7 mouse cellular contexts compared by ENCODE assay signal in genomic region chr5:124444661-124445561, GRCm38 (mm10). TPM values are rescaled to one million over a fixed set of nuclear protein-coding genes. Genes with fewer than 3 reads are reported as not detected.
A peak's percentile ranks its signal among the peaks of the same experiment; 100 is the strongest.
DNase-seq lines count a peak whose midpoint lies in the region; ATAC-seq lines count a peak whose summit lies in the region.

No protein-coding gene starts in this region.

- H3K27me3 ChIP-seq in forebrain, embryonic 14.5 days (replicated peaks; ENCODE audit: control insufficient read depth, insufficient read depth, low read length), result no peaks in the 10 kb centered on the region

- peak; percentile 87 for ATAC-seq in cerebellum, adult (ENCODE audit: insufficient number of reproducible peaks, low FRiP score, low TSS enrichment)
- ATAC-seq in forebrain, embryonic 14.5 days, result peak; percentile 94

- H3K27ac ChIP-seq in forebrain, embryonic 14.5 days (ENCODE audit: low read depth, low read length), result peak overlapping the region; percentile 77

- H3K9me3 ChIP-seq in forebrain, embryonic 14.5 days (replicated peaks; ENCODE audit: control insufficient read depth, low read length), result no peaks in the 10 kb centered on the region

- 4% methylated on average over 65 of the region's 66 CpGs for WGBS in forebrain, embryonic 14.5 days

- H3K9ac ChIP-seq in forebrain, embryonic 14.5 days (ENCODE audit: low read length), result peak overlapping the region; percentile 93

- peak; percentile 88 for DNase-seq in NIH3T3 (ENCODE audit: low read depth)
- DNase-seq in forebrain, embryonic 14.5 days (ENCODE audit: low spot score), result peak; percentile 88
- peak; percentile 76 for DNase-seq in heart, postnatal 4 days
- DNase-seq in layer of hippocampus, postnatal 10 days (ENCODE audit: low spot score in 2 of 2), result peak; percentile 56 to 79
- peak; percentile 80 to 90 for DNase-seq in lung, postnatal 4 days
- DNase-seq in right cerebral cortex, postnatal 25 days, result peak; percentile 83

- H3K36me3 ChIP-seq in forebrain, embryonic 14.5 days (ENCODE audit: control insufficient read depth, insufficient read depth, low read length), result peaks cover 32% of the 10 kb centered on the region

- peaks cover 20% of the 10 kb centered on the region for H3K4me1 ChIP-seq in forebrain, embryonic 14.5 days (ENCODE audit: control insufficient read depth, insufficient read depth, low read length)

- H3K4me2 ChIP-seq in forebrain, embryonic 14.5 days (ENCODE audit: low read length), result peak overlapping the region; percentile 75

- peak overlapping the region; percentile 79 for H3K4me3 ChIP-seq in forebrain, embryonic 14.5 days (ENCODE audit: low read depth, low read length)

RNA-seq across cellular contexts. Expression of gene Kmt5a, which starts 5.2 kb away (rescaled TPM):
- polyA plus RNA-seq in forebrain, embryonic 14.5 days (2014; fragmentation: Nextera tagmentation; extraction: Ambion mirVana), result 21.7 and 24.2 TPM in 2 replicates
- 100 to 1,000 TPM; 130 to 132 TPM for total RNA-seq in heart, postnatal 4 days (2021)
- 10 to 100 TPM; 43.6 to 50.8 TPM for total RNA-seq in layer of hippocampus, postnatal 10 days (2021)

RNA-seq across cellular contexts. Expression of gene Sbno1, which starts 19.1 kb away (rescaled TPM):
- 64.7 and 85.1 TPM in 2 replicates for polyA plus RNA-seq in forebrain, embryonic 14.5 days (2014; fragmentation: Nextera tagmentation; extraction: Ambion mirVana)
- total RNA-seq in heart, postnatal 4 days (2021), result 10 to 100 TPM; 72.7 to 76.8 TPM
- total RNA-seq in layer of hippocampus, postnatal 10 days (2021), result 100 to 1,000 TPM; 125 to 128 TPM

RNA-seq across cellular contexts. Expression of gene Rilpl2, which starts 33.3 kb away (rescaled TPM):
- 29.4 and 31.7 TPM in 2 replicates for polyA plus RNA-seq in forebrain, embryonic 14.5 days (2014; fragmentation: Nextera tagmentation; extraction: Ambion mirVana)
- total RNA-seq in heart, postnatal 4 days (2021), result 10 to 100 TPM in 1 of 2 experiments, 1 to 10 TPM in 1; 8.3 to 10.9 TPM
- 10 to 100 TPM; 22.4 to 25.2 TPM for total RNA-seq in layer of hippocampus, postnatal 10 days (2021)

RNA-seq across cellular contexts. Expression of gene Snrnp35, which starts 38.0 kb away (rescaled TPM):
- polyA plus RNA-seq in forebrain, embryonic 14.5 days (2014; fragmentation: Nextera tagmentation; extraction: Ambion mirVana), result 14.3 and 14.7 TPM in 2 replicates
- total RNA-seq in heart, postnatal 4 days (2021), result 10 to 100 TPM; 19.3 to 23.5 TPM
- total RNA-seq in layer of hippocampus, postnatal 10 days (2021), result 10 to 100 TPM; 20.9 to 32.7 TPM

Comparison
In these comparisons a context has a peak if more than half of its experiments do, and no peak if none do; other contexts are left out.
1. Peak in every context shown above with its lines: DNase-seq, ATAC-seq, H3K4me3 ChIP-seq and H3K27ac ChIP-seq.